Mouse (Mus musculus) retina, adult 2 months (tissue): Measurements from ENCODE around the gene Hjurp.

Experiments
- DNase-seq: peaks from one replicate; pipeline ENCODE4 v3.0.0-alpha.2; 2012; ENCODE audit warnings: low read depth, low spot score

Gene Hjurp

GRCm38 (mm10) chr1:88277098-88277817 lies at the start of gene Hjurp, which contains the start of gene Trpm8:
Hjurp (minus strand) TSS chr1:88277633.
Trpm8 (plus strand) TSS chr1:88277661.
- peak; percentile 98 for DNase-seq

GRCm38 (mm10) chr1:88323101-88323500 lies 45.7 kb upstream of the Hjurp start:
- DNase-seq = no peak

- DNase-seq = no peak
Observed at GRCm38 (mm10) chr1:88322146-88322545, 44.7 kb upstream of the Hjurp start.

- DNase-seq = no peak
Observed at GRCm38 (mm10) chr1:88320821-88321395, 43.5 kb upstream of the Hjurp start.

GRCm38 (mm10) chr1:88318531-88319060 lies 41.2 kb upstream of the Hjurp start:
- no peak for DNase-seq

GRCm38 (mm10) chr1:88317279-88317678 lies 39.8 kb upstream of the Hjurp start:
- no peak for DNase-seq

GRCm38 (mm10) chr1:88310349-88310748 lies 32.9 kb upstream of the Hjurp start:
- DNase-seq = no peak

GRCm38 (mm10) chr1:88309905-88310304 lies 32.5 kb upstream of the Hjurp start:
- DNase-seq = no peak

- DNase-seq = no peak
Observed at GRCm38 (mm10) chr1:88309020-88309419, 31.6 kb upstream of the Hjurp start.

GRCm38 (mm10) chr1:88307180-88307579 lies 29.7 kb upstream of the Hjurp start:
- DNase-seq = no peak

GRCm38 (mm10) chr1:88306543-88306942 lies 29.1 kb upstream of the Hjurp start:
- DNase-seq = no peak

GRCm38 (mm10) chr1:88305018-88305795 lies 27.8 kb upstream of the Hjurp start:
- no peak for DNase-seq

GRCm38 (mm10) chr1:88304261-88304985 lies 27.0 kb upstream of the Hjurp start:
- DNase-seq = no peak

GRCm38 (mm10) chr1:88303762-88304161 lies 26.3 kb upstream of the Hjurp start:
- DNase-seq = no peak

- DNase-seq = no peak
Observed at GRCm38 (mm10) chr1:88302057-88302740, 24.8 kb upstream of the Hjurp start.

- DNase-seq = no peak
Observed at GRCm38 (mm10) chr1:88301121-88302014, 23.9 kb upstream of the Hjurp start.

GRCm38 (mm10) chr1:88300301-88301050 lies 23.0 kb upstream of the Hjurp start:
- DNase-seq = no peak

GRCm38 (mm10) chr1:88299529-88299945 lies 22.1 kb upstream of the Hjurp start:
- DNase-seq = no peak
